Mouse (Mus musculus) kidney, adult 10 weeks (tissue): ENCODE measurements around the gene Mospd1. TPM values are rescaled to one million over a fixed set of nuclear protein-coding genes. Genes with fewer than 3 reads are reported as not detected.

Experiments used
- polyA plus RNA-seq: library from polyadenylated mRNA; stranded (reverse); fragments of 350-450 nt; fragmentation: Illumina TruSeq; extraction: RNeasy Lipid Tissue Mini Kit (QIAGEN cat#74804); gene quantifications from one replicate; pipeline ENCODE4 v1.2.3, GENCODE M21; 2014; ENCODE audit warnings: low read depth, low replicate concordance

Gene Mospd1
- polyA plus RNA-seq = 89.4 TPM

GRCm38 (mm10) chrX:53370366-53370740, at the start of gene Mospd1:
Gene Mospd1, minus strand, starts transcription at chrX:53370502.

Other genes with a start within 250 kb of the Mospd1 start
- gene Plac1, start 130.4 kb downstream of the Mospd1 start, polyA plus RNA-seq = not detected
- 11.8 TPM for gene Fam122b, start 100.7 kb downstream of the Mospd1 start, polyA plus RNA-seq
- gene Fam122c, start 97.1 kb downstream of the Mospd1 start, polyA plus RNA-seq = not detected
- gene Etd, start 64.4 kb upstream of the Mospd1 start, polyA plus RNA-seq = not detected
- gene Rtl8c, start 237.5 kb upstream of the Mospd1 start, polyA plus RNA-seq = not detected
- not detected for gene Gm14597, start 238.5 kb upstream of the Mospd1 start, polyA plus RNA-seq